Mouse (Mus musculus) right cerebral cortex, postnatal 36 days (tissue): ENCODE data around the gene Cops3.
"Not testable (repeated sequence)": the region's sequence is repeated elsewhere in the genome, so short reads cannot be mapped to it uniquely, and the experiment has no call there.

ENCODE experiments used
- DNase-seq, 2 experiments: peaks; one replicate each; pipeline ENCODE4 v3.0.0; 2022; ENCODE audit warnings: low spot score in 2 of 2, mixed read lengths in 1 of 2

The Cops3 gene

DNA sequence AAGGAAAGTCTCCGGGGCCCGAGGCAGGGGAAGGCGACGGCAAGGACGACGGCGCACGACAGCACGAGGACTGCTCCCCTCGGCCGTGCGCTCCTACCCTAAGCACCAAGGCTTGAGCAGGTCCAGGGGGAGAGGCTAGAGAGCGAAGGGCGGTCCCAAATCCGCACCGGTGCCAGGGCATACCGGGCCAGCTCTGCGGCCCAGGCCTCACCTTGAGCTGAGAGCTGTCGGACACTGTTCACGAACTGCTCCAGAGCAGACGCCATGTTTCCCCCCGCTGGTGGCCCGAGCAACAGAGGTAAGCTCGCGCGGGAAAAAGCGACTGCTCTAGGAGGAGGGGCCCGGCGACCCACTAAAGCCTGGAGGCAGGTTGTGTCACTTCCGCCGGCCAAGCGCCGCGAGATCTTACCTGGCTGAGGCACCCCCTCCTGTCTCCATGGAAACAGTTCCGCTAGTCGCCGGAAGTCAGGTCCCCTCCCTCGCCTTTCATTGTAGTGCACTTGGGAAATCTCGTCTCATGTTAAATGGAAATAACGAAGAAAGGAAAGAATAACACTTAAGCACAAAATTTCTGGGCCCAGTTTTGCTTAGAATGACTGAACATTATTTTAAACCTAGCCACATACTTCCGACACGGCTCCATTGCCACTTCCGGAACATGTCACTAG is at the start of gene Cops3:
TSS of gene Cops3 (minus strand) at position 380 of the 668 bp plus-strand sequence.
- DNase-seq, result peak; percentile 94 to 97

DNA sequence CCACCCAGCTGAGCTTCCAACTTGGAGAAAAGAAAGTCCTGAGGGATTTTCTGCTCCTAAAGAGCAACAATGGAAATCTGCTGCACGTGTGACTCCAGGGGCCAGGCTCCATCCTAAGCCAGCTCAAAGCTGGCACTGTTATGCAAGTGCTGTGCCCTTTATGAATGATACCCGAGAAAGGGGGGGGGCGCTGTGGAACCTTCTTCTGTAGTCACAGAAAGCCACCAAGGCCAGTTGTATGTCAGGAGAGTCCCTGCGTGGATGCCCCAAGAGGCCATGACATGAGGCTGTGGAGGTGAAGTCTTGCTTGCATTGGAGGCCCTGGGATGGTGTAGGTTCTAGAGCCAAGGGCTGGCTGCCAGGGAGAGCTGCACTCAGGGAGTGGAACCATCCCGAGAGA is 48.5 kb upstream of the Cops3 start:
- no peak for DNase-seq

DNA sequence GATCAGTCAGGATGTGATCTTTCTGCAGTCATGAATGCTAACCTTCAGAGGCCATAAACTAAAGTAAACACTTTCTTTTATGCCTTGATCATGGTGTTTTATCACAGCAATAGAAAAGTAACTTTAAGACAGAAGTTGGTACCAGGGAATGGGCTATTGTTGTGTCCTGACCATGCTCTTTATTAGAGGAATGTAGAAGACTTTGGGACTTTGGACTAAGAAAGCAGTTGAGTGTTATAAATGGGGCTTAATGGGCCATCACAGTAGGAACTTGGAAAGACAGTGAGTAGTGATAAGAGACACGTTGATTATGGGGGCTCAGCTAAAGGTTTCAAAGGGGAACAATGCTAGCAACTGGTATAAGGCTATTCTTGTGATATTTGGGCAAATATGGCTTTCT is 47.3 kb upstream of the Cops3 start:
- no peak for DNase-seq

DNA sequence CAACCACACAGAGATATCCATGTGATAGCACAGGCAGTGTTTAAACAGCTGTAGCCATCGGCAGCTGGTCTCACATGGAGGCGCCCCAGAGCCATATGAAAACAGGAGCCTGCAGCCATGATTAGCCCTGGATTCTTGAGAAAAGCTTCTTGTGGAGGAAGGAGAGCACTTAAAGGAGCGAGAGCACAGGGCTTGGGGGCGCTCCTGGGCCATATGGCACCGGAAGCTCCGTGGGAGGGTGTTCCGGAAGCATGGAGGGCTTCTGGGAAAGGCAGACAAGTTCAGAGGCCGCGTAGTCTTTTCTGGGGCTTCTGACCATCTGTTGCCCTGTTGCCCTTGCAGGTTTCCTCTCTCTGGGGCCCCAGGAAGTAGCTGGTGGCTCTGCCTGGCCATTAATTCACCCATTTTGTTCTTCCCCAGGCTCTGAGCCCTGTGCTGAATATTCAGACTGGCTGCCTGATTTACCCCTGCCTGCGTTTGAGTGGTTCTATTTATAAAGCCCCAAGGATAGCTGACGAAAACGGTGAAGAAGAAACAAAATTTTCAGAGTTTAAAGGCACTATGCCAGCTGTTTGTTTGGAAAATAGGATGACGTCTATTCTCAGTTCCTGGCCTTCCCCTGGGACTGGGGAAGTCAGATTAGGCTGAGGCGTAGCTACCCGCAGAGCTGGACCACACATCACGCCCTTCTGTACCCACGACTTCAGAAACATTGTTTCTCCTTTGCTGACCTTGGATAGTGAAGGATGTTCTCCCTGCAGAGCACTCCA is 45.8 kb upstream of the Cops3 start:
- no peak for DNase-seq

DNA sequence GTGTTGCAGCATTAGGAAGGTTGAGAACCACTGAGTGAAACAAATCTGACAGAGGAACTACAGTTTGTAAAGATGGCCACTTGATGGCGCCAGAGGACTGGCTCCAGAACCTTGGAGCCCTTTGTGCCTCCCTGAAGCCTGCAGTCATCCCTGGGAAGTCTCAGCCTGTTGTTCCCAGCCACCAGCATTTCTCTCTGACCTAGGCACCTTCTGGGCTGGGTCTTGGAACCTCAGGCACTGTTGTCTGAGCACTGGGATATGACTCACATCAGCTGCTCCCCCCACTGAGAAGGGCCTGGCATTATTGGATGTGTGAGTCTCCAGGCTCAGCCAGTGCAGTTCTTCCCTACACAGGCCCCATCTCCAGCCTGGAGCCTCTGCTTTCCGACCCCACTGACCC is 40.4 kb upstream of the Cops3 start:
- peak; percentile 42 to 47 for DNase-seq

DNA sequence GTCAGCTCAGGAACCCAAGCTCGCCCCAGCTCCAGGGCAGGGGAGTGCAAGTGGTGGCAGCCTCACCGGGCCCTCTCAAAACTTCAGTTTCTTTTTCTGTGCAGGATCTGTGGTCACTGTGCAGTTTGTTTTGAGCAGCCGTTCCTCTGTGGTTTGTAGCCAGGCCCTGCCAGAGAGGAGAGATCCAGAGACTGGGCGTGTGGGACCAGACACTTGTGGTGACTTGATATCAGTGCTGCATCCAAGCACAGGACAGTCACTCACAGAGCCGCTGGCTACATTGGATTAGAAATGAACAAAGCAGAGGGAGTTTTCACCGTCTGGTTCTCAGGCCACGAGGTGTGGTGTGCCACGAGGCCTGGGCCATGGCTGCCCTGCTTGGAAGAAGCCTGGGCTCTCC is 32.5 kb upstream of the Cops3 start:
- no peak for DNase-seq

DNA sequence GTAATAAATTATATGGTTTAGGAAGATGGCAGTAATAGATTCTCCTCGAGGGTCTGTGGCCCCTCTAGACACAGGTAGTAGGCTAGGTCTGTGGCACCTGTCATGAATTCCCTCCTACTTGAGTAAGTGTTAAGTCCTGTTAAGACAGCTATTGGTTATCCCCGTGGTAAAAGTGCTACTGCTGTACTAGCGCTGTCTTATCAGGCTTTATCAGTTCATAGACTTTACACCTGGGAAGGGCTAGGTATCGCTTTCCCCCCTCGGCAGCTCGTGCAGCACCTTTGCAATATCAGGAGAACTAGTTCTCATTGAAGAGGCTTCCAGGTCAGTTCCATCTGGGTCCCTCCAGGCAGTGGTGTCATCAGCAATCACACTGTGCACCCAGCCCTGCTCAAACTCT is 24.7 kb upstream of the Cops3 start:
- DNase-seq, result no peak

DNA sequence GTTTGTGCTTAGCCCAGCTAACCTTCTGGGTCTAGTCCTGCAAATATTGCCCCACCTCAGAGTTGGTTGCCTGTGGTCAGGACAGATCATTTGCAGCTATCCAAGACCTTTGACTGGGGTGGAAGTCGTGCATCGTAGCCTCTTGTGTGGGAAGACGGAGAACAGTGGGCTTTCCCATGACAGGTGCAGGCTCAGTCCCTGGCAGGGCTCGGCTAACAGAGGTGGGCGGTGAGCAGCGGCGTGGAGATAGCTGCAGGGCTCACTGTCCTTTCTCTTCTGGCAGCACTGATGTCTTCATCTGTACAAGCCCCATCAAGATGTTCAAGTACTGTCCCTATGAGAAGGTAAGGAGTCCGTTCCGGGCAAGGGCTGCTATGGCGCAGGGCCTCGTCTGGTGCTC is 20.8 kb upstream of the Cops3 start:
- no peak for DNase-seq

DNA sequence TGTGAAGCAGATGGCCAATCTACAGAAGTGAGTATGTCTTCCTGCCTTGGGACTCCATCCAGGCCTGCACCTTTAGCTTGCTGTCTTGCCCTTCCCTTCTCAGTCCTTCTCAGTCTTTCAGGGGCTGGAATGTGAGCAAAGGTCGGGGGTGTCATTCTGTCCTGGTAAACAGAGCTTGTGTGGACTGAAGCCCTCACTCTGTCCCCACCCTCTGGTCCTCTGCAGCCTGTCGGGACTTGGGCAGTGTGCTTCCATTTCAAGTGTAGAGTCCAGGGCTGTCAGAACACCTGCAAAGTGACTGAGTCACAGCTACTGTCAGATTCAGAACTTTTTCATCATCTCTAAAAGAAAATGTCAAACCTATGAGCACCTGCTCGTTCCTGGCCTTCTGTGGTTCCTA is 13.2 kb upstream of the Cops3 start:
- DNase-seq, result no peak

DNA sequence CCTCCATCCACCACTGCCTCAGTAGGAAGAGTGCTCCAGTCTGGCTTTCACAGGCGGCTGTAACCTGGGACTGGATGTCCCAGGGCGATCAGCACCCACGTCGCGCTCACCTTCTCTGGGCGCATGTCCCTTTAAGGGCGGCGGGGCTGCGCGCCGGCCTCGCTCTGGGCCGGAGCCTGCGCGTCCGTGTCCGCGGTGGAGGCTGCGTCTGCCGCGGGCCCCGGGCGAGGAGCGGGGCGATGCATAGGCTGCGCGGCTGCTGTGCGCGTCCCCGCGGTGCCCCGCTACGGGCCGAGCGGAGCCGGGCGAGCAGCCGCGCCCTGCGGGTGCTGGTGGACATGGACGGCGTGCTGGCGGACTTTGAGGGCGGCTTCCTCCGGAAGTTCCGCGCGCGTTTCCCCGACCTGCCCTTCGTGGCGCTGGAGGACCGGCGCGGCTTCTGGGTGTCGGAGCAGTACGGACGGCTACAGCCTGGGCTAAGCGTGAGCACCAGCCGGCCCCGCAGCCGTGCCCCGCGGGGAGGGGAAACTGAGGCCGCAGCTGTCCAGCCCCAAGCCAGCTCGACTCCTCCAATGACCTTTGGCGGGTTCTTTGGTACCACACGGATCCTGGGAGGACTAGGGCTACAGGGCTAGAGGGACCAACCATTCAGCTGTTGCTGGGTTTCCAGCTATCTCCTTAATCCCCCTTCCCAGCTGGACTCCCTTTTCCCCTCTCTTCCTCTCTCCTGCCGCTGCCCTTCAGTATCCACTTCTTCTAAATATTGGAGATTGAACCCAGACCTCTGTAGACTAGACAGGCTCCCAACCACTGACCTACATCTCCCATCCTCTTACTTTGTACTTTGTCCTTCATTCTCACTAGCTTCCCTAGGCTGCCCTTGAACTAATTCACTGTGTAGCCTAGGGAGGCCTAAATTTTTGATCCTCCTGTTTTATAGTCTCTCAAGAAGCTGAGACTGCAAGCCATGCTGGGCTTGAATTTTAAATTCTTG is 8.6 kb upstream of the Cops3 start:
- DNase-seq, result peak; percentile 63 to 65

DNA sequence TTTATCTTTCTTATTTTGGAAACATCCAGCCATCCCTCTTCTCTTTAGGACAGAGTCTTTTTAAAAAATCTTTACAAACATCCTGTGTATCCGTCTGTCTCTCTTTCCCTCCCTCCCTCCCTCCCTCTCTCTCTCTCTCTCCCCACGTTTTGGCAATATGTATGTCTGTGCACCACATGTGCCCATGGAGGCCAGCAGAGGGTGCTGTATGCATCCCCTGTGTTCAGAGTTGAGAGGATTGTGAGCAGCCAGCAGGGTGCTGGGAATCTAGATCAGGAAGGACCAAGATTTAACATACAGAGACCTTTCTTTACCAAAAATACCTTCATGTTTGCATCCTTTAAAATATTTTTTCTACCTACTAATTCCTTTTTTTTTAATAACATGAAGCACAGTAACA is 7.5 kb upstream of the Cops3 start:
- DNase-seq, result no peak

DNA sequence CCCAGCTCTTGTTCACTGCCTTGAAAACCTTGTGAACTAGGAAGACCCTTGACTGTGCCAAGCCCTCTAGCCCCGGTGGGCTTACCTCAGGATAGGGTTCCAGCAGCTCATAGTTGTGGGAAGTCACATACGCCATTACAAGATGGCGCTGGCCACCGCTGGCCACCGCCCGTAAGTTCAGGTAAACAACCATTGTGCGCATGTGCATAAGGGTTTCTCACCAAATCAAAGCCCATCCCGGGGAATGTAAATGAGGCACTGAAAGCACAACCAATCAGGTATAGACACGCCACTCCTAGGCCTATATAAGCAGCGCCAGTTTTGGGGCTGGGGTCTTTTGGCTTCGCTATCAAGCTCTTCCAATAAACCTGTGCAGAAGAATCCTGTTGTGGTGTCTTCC is 6.7 kb upstream of the Cops3 start:
- no peak for DNase-seq

DNA sequence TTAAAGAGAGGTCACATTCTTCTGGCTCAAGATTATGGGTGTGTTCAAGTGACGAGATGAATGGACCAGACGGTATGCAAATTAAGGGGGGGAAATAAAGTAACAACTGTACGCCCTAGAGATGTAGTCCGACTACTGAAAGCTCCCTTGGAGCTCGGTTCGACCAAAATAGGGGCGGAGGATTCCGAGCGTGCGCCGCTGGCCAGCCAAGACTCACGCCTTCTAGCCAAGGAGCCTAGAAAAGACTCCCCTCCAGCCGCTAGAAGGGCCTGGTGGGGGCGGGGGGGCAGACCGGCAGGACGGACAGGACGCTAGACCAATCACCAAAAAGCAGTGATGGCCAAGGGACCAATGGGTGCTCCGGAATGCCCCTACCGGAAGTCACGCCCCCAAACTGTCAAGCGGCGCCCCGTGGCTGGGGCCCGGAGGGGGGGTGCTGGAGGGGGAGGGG is 605 bp downstream of the Cops3 start, which contains the start of gene Nt5m:
TSS of gene Nt5m (plus strand) at position 440 of the 451 bp plus-strand sequence.
- peak; percentile 85 to 88 for DNase-seq

DNA sequence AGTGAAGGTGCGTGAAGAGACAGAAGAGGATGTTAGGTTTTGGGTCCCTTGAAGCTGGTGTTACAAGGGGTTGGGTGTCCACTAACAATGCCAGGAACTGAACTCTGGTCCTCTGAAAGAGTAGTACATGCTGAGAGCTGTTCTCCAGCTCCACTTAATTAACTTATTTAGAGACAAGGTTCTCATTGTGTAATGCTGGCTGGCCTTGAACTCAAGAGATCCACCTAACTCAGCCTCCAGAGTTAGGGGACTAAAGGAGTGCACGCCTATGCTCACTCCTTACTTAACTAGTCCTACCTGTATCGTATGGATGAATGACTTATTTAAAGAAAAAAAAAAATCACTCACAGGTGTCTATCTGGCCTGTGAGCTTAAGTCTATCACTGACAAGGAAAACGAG is 1.2 kb downstream of the Cops3 start:
- DNase-seq, result no peak

DNA sequence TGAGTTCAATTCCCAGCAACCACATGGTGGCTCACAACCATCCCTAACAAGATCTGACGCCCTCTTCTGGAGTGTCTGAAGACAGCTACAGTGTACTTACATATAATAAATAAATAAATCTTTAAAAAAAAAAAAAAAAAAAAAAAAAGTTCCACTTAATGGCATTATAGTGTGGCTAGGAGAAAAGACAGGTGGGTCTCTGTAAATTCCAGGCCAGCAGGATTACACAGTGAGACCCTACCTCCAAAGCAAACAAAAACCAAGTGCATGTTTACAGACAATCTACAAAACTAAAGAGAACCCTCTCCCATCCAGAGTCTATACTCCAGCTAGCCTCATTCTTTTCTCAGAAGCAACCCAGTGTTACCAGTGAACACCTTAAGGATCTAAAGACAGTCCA is 1.8 kb downstream of the Cops3 start:
- not testable (repeated sequence) for DNase-seq

DNA sequence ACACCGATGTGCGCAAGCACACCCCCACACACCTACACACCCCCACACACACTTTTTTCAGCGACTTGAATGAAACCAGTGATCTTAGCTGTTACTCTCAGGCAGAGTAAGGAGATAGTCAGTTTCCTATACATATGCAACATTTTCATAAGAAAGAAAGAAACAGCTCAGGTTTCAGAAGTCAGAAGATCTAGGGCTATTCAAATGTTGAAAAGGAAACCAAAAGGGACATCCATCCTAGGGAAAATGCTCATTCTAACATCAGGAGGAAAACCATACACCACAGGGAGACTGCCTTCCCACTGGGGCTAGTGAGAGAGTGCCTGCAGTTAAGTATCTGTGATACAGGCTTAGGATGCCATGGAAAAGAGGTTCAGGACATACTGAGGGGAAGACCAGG is 18.0 kb downstream of the Cops3 start:
- DNase-seq, result no peak

DNA sequence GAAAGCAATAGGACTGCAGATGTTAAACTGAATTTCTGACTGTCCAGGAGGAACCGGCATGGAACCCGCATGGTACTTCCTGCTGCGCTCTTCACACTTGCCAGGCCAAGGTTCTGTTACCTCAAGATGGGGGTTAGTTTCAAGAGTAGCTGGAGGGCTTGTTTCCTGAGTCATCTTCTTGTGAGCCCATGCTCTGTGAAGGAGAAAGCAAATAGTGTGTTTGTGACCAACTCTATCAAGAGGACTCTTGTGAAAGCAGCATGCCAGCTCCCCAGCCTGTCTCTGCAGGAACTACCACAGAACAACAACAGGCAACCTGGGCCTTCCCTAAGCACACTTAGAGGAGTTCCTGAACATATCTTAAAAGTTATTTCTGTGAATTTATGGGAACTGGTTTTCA is 21.7 kb downstream of the Cops3 start:
- no peak for DNase-seq

DNA sequence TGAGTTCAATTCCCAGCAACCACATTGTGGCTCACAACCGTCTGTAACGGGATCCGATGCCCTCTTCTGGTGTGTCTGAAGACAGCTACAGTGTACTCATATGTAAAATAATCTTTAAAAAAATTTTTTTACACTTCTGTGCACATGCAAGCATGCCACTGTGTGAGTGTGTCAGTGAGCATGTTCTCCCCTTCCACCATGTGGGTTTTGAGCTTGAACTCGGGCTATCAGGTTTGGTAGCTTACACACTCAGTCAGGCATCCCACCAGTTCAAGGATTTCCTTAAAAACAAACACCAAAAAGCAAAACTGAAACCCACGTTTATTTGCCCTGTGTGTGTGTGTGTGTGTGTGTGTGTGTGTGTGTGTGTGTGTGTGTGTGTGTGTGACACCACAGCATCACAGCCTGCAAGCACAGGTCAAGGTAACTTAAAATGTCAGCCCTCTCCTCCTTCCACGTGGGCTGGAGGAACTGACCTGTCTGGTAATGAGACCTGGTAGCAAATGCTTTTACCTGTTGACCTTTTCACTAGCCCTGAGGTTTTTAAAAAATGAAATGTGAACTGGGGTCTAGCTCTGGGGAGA is 24.1 kb downstream of the Cops3 start:
- DNase-seq, result no peak

DNA sequence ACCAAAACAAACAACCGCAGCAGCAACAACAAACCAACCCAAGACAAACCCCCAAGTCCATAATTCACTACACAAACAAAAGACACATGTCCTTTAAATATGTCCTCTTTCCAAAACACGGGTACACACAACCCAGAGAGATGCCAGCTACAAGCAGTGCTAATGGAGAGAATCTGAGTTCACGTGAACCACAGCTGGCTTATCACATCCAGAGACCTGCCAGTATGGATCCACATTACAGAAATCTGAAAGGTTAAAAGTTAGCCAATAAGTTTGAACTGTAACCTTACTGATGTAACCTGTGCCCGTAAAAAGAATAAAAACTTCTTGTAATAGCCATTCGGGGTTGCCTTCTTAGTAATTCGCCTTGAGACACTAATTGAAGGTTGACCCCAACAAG is 24.7 kb downstream of the Cops3 start:
- DNase-seq, result no peak

DNA sequence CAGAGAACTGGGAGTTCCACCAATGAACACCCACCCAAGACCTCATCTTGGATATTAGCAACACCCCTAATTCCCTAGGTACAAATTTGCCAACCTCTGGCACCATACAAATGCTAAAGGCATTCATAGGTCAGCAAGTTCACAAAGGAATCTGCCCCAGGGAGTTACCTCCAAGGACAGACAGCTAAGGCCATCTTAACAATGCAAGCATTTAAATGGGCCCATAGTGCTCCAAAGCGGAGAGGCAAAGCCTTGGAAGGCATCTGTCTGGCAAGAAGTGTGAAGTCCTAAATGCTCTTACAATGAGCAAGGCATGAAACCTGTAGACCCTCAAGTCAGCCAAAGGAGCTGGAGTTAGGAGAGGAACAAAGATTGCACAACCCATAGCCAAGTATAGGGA is 25.3 kb downstream of the Cops3 start:
- DNase-seq, result no peak

DNA sequence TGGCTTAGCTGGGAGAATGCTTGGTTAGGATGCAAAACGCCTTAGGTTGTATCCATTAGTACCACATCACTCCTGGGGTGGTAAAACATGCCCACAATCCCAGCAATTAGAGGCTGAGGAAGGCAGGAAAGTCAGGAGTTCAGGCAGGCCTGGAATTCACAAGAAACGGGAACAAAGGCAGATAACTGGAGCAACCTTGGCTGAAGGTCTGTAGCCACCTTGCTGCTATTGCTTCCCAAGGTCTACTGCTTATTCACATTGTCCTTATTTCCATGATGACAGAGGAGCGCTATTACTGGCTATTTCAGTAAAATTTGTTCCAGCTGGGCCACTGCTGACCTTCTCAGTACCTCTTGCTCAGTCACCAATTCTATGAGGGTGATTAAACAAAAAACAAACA is 26.4 kb downstream of the Cops3 start:
- no peak for DNase-seq

DNA sequence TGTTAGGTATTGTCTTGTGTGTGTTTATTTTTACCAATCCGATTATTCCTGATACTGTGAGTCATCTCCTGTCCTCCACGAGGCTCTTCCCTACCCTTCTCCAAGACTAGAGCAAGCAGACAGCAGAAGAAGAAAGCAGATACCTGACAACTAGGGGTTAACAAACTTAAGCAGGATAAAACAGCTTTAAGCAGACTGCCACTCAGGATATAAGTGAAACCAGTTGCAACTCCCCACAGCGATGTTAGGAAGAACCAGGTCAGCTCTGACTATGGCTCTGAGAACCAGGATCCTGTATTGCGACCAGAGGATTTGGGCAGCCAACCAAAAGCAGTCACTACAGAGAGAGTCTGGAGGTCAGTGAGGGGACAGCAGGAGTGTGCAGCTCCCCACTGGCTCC is 28.4 kb downstream of the Cops3 start:
- no peak for DNase-seq
